Mouse (Mus musculus) liver, adult 2 months (tissue): ENCODE results near the gene Pepd.

ENCODE experiments used
- CTCF ChIP-seq: fragments of 200-500 bp; IDR thresholded peaks from 2 replicates; pipeline ENCODE4 v1.5.1; 2011; ENCODE audit warnings: low read depth, low read length, control low read depth
- POLR2A ChIP-seq: fragments of 200-500 bp; IDR thresholded peaks from 2 replicates; pipeline ENCODE4 v1.6.1; 2011; ENCODE audit warnings: low read length, control low read depth; ENCODE audit not compliant: insufficient read depth; ENCODE audit errors: extremely low read depth

- TF ChIP-seq POLR2A (no peak), CTCF (no peak)
These were observed 153.8 kb downstream of the Pepd start for GRCm38 (mm10) chr7:35065958-35066357.
